Mouse (Mus musculus) lung, embryonic 16.5 days (tissue): ENCODE data around the gene Gpr88. TPM values are rescaled to one million over a fixed set of nuclear protein-coding genes. Genes with fewer than 3 reads are reported as not detected.

ENCODE experiments used
- ATAC-seq: fragments of 200-750 bp; cut with Nextera tagmentation; 2 replicates; pipeline ENCODE4 v1.8.0; 2017; ENCODE audit warnings: low read depth, mild to moderate bottlenecking, moderate library complexity
- H3K27ac ChIP-seq: fragments of 300-500 bp; sonication (generic); 2 replicates; pipeline ENCODE4 v1.5.1; 2014; ENCODE audit warnings: mild to moderate bottlenecking, control low read depth, low read length
- H3K27me3 ChIP-seq: fragments of 300-500 bp; sonication (generic); 2 replicates; pipeline ENCODE4 v1.6.1; 2014; ENCODE audit warnings: low read depth, low read length, mixed read lengths; ENCODE audit not compliant: control insufficient read depth, insufficient read depth
- H3K36me3 ChIP-seq: fragments of 300-500 bp; sonication (generic); 2 replicates; pipeline ENCODE4 v1.6.1; 2014; ENCODE audit warnings: low read length; ENCODE audit not compliant: control insufficient read depth, insufficient read depth
- H3K4me1 ChIP-seq: fragments of 300-500 bp; sonication (generic); replicated peaks from 2 replicates; pipeline ENCODE4 v1.6.1; 2014; ENCODE audit warnings: low read length, mixed read lengths; ENCODE audit not compliant: control insufficient read depth, insufficient read depth
- H3K4me2 ChIP-seq: fragments of 300-500 bp; sonication (generic); 2 replicates; pipeline ENCODE4 v1.6.1; 2014; ENCODE audit warnings: low read depth, low read length, control low read depth
- H3K4me3 ChIP-seq: fragments of 300-500 bp; sonication (generic); 2 replicates; pipeline ENCODE4 v1.5.1; 2014; ENCODE audit warnings: mild to moderate bottlenecking, low read length, control low read depth
- H3K9ac ChIP-seq: fragments of 300-500 bp; sonication (generic); 2 replicates; pipeline ENCODE4 v1.6.1; 2014; ENCODE audit warnings: low read length, control low read depth
- H3K9me3 ChIP-seq: fragments of 300-500 bp; sonication (generic); 2 replicates; pipeline ENCODE4 v1.6.1; 2016; ENCODE audit warnings: low read length; ENCODE audit not compliant: control insufficient read depth
- WGBS: fragments of 180-500 bp; shearing (Covaris S2); extraction: QIAGEN DNeasy Blood & Tissue Kit; methylation state at CpG from one replicate; pipeline ENCODE4 v1.1.7; 2014; 5-methylcytosine and 5-hydroxymethylcytosine counted together
- polyA plus RNA-seq: library from polyadenylated mRNA; unstranded; fragments of >200 nt; fragmentation: Nextera tagmentation; extraction: Ambion mirVana; gene quantifications from 2 replicates; pipeline ENCODE4 v1.2.1, GENCODE M21; 2015

Gene Gpr88
- polyA plus RNA-seq, 1 experiment from 2014 or later: 0.57 TPM

DNA sequence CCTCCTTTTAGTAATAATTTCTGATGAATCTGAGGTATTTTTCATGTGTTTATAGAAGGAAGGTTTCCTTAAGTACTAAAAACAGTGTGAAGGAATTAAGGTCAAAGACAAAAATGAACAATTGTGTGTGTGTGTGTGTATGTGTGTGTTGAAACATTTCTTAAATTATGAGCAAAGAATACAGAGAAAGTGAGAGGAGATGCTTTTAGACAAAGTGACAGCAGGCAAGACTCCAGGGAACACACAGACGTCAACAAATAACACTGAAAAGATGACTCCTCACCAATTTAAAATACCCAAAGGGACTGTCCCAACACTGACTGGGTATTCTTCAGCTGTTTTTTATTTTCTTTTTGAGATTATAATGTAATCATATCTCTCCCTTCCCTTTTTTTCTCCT lies 37.0 kb downstream of the Gpr88 start:
- H3K36me3 ChIP-seq: no peaks in the 10 kb centered on the region
- 48% methylated on average over 1 of the region's 1 CpGs for WGBS
- H3K27ac ChIP-seq: no peak overlapping the region
- no peak overlapping the region for H3K4me2 ChIP-seq
- peaks cover 11% of the 10 kb centered on the region for H3K4me1 ChIP-seq
- H3K27me3 ChIP-seq: no peaks in the 10 kb centered on the region
- H3K9ac ChIP-seq: no peak overlapping the region
- peak; percentile 63; the same call in 1 of the 2 replicates for ATAC-seq
- H3K4me3 ChIP-seq: no peak overlapping the region
- no peaks in the 10 kb centered on the region for H3K9me3 ChIP-seq

DNA sequence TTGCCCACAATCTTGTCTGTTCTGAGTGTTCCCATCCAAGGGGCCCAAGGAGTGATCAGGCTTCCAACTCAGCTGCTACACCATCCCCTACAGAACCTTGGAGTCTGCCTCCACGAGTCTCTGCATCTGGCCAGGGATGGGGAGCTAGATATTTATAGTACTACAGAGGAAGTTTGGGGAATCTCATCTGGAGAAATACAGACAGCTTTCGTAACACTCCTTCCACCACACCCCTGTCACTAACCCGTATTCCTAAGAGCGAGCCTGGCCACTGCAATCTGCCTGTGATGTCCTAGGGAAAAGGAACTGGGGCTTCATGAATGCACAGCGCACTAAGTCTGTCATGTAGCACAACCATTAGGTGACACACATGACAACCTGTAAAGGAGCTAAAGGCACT lies 41.7 kb downstream of the Gpr88 start:
- Histone ChIP-seq H3K9me3 (no peaks in the 10 kb centered on the region), H3K4me3 (no peak overlapping the region), H3K9ac (no peak overlapping the region), H3K27ac (peak overlapping the region; percentile 54; the same call in 1 of the 2 replicates), H3K4me1 (peaks cover 9% of the 10 kb centered on the region; the same call in 1 of the 2 replicates), H3K36me3 (no peaks in the 10 kb centered on the region), H3K4me2 (no peak overlapping the region), H3K27me3 (no peaks in the 10 kb centered on the region)
- WGBS: 52% methylated on average over 5 of the region's 5 CpGs
- ATAC-seq: peak; percentile 40

DNA sequence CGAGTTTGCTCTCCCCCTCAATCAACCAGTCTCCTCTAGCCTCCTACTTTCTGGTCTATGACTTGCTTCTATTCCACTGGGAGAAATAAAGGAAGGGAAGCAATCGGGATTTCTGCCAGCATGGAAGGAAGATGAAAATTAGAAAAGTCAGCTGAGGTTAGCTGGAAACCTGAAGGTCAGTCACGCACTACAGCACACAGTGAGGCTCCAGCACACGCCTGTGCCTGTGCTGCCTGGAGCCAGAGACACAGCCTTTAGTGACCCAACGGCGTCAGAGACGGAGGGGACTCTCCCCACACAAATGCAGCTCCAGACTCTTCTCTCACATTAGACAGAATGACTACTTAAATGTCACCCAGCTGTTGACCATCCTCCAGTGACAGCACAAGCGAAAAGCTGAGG lies 42.6 kb downstream of the Gpr88 start:
- 40% methylated on average over 8 of the region's 8 CpGs for WGBS
- H3K4me2 ChIP-seq: no peak overlapping the region
- H3K4me3 ChIP-seq: no peak overlapping the region
- H3K36me3 ChIP-seq: no peaks in the 10 kb centered on the region
- H3K9ac ChIP-seq: no peak overlapping the region
- H3K27me3 ChIP-seq: no peaks in the 10 kb centered on the region
- H3K27ac ChIP-seq: peak overlapping the region; percentile 23
- H3K4me1 ChIP-seq: peaks cover 17% of the 10 kb centered on the region
- peak; percentile 93 for ATAC-seq
- no peaks in the 10 kb centered on the region for H3K9me3 ChIP-seq

DNA sequence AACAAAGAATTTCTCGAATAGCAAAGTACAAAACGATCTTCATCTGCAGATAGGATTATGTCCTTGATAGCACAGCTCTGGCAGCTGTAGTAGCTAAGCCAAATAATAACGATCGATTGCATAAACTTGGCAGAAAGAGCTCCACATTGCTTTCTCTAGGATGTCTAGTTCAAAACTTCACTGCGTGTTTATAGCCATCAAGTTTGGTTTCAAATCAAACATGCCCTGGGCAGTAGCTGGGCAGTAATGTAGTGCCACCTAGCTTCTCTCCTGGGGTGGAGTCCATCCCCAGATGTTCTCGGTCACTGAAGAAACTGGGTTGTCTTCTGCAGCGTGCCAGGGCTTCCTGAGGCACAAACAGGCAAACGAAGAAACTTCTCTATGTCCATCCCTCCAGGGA lies 44.1 kb downstream of the Gpr88 start:
- peaks cover 26% of the 10 kb centered on the region for H3K4me1 ChIP-seq
- no peaks in the 10 kb centered on the region for H3K27me3 ChIP-seq
- no peak for ATAC-seq
- no peaks in the 10 kb centered on the region for H3K36me3 ChIP-seq
- H3K4me3 ChIP-seq: no peak overlapping the region
- no peaks in the 10 kb centered on the region for H3K9me3 ChIP-seq
- no peak overlapping the region for H3K9ac ChIP-seq
- H3K27ac ChIP-seq: peak overlapping the region; percentile 52
- WGBS: 52% methylated on average over 8 of the region's 8 CpGs
- H3K4me2 ChIP-seq: no peak overlapping the region

DNA sequence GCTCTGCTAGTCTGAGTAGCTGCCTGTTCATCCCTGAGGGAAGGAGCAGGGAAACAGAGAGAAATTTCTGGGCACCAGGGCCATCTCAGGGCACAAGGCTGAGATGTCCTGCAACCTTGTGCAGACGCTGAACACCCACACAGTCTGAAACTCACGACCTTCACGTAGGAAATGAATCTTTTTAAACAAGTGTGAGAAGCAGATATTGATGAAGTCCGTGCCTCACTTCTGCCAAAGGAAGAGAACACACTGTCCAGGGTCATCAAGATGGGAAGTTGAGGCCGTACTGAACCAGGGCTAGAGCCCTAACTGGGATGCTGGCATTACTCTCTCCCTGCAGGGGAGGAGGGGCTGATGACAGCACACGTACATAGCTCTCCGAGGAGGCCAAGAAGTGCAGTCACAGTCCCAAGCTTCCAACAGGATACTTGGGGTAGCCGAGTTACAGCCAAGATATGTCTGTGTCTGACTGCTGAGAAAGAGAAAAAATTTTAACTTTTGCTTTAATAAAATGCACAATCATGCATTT lies 46.9 kb downstream of the Gpr88 start:
- ATAC-seq: no peak
- no peak overlapping the region for H3K9ac ChIP-seq
- WGBS: 50% methylated on average over 8 of the region's 8 CpGs
- no peak overlapping the region for H3K4me3 ChIP-seq
- no peaks in the 10 kb centered on the region for H3K9me3 ChIP-seq
- H3K27me3 ChIP-seq: no peaks in the 10 kb centered on the region
- peaks cover 23% of the 10 kb centered on the region for H3K4me1 ChIP-seq
- no peak overlapping the region for H3K4me2 ChIP-seq
- H3K36me3 ChIP-seq: no peaks in the 10 kb centered on the region
- H3K27ac ChIP-seq: peak overlapping the region; percentile 84

DNA sequence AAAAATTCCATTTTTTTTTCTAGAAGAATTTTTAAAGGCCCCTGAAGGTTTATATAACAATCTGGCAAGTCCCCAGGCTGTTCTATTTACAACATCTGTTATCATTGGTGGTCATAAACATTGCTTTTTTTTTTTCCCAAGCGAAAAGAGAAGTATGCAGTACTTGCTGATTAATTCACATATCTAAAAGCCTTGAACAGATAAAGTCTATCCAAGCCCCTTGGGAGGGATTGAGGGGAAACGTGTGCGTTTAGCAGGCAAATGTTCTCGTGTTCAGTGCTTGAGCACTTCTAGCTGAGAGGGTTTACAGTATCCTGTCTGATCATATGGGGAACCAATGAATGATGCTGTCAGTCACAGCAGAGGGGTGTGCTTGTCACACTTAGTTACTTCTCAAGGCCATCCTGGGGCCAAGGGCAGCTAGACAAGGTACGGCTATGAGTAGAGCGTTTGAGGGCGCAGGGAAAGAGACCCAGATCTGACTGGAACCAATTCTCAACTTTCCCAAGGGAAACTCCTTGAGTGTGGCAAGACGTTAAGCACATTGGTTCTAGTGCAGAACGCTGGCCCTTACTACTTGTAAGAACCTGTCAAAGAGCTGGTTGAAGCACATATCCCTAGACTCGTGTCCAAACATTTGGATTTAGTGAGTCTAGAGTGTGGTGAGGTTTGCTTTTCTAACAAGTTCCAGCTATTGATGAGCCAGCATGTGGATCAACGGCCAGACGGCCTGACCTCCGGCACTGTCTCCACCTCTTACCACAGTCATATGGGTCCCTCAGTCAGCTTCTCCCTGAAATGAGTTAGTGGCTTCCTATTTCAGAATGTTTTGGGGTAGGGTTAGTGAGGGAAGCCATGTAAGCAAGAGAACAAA lies 47.7 kb downstream of the Gpr88 start:
- peak; percentile 75 for ATAC-seq
- peak overlapping the region; percentile 84 for H3K27ac ChIP-seq

DNA sequence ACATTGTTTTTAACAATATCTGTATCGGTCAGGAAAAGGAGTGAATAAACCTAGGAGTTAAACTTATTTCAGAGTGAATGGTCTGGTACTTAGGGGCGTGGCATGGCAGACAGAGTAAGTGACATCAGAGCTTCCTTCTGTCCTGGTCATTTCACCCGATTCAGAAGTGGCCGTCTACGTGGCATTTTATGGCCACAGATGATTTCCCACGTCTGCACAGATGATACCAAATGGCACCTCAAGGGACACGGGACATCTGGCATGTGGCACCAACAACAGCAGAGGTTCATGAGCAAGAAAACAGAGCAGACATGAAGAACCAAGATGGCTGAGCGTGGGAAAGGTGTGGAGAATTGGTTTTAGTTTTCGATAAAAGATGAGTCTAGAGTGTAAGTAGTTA lies 48.7 kb downstream of the Gpr88 start:
- Histone ChIP-seq H3K4me3 (no peak overlapping the region), H3K4me2 (no peak overlapping the region), H3K27ac (peak overlapping the region; percentile 80), H3K9ac (no peak overlapping the region), H3K27me3 (no peaks in the 10 kb centered on the region), H3K4me1 (peaks cover 23% of the 10 kb centered on the region), H3K9me3 (no peaks in the 10 kb centered on the region), H3K36me3 (no peaks in the 10 kb centered on the region)
- no peak for ATAC-seq
- 57% methylated on average over 9 of the region's 9 CpGs for WGBS

More for the DNA sequence above, 47.7 kb downstream of the Gpr88 start:
- H3K9ac ChIP-seq: no peak overlapping the region
- H3K4me3 ChIP-seq: no peak overlapping the region
- no peaks in the 10 kb centered on the region for H3K36me3 ChIP-seq
- WGBS: 40% methylated on average over 13 of the region's 13 CpGs
- H3K4me1 ChIP-seq: peaks cover 23% of the 10 kb centered on the region
- no peaks in the 10 kb centered on the region for H3K27me3 ChIP-seq
- 0 out of 2 replicates have a peak overlapping the region, but pooled peaks have one; percentile 14 for H3K4me2 ChIP-seq
- H3K9me3 ChIP-seq: no peaks in the 10 kb centered on the region

DNA sequence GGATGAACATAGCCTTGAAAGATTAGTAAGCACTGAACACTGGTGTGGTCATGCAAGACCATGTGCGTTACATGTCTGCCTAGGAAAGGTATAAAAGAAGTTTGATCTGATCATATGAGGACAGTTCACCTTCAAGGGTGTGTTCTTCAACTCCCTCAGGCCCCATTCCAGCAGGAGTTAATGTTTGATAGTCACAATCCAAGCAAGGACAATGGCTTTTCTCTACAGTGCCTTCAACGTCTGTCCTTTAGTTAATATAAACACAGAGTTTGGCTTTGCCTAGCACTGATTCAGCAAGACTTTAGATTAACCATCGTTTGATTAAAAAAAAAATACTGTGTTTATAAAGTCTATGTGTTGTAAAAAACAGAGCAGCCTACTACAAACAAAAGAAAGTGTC lies 49.4 kb downstream of the Gpr88 start:
- Histone ChIP-seq H3K9me3 (no peaks in the 10 kb centered on the region), H3K9ac (no peak overlapping the region), H3K4me1 (peaks cover 18% of the 10 kb centered on the region), H3K27ac (peak overlapping the region; percentile 80; the same call in 1 of the 2 replicates), H3K4me3 (no peak overlapping the region), H3K27me3 (no peaks in the 10 kb centered on the region), H3K4me2 (no peak overlapping the region), H3K36me3 (no peaks in the 10 kb centered on the region)
- peak; percentile 31 for ATAC-seq
- WGBS: 29% methylated on average over 3 of the region's 3 CpGs

DNA sequence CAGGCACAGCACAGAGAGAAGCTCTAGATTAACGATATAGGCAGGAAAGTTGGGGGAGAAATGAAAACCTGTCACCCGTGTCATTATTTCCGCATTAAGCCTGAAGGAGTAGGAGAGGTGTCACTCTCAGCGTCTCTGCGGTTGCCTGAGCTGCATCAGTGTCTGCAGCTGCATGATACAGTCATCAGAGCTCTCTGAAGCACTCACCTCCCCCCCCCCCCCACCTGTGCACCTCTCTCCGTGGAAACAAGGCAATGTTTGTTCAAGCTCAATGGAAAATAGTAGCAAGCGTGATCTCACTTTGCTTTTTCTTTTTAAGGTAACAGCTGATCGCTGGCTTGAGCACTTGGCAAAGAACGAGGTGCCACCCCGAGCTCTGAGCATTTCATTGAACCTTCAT lies 53.2 kb downstream of the Gpr88 start:
- Histone ChIP-seq H3K4me1 (peaks cover 8% of the 10 kb centered on the region; the same call in 1 of the 2 replicates), H3K36me3 (no peaks in the 10 kb centered on the region), H3K27ac (no peak overlapping the region), H3K27me3 (no peaks in the 10 kb centered on the region), H3K4me2 (no peak overlapping the region), H3K4me3 (no peak overlapping the region), H3K9ac (no peak overlapping the region), H3K9me3 (no peaks in the 10 kb centered on the region)
- 54% methylated on average over 10 of the region's 10 CpGs for WGBS
- no peak for ATAC-seq
